In genomic region chr16:85950356-85950755, GRCm38 (mm10) we compare ENCODE assay signal across 28 mouse cellular contexts.
"Had no signal": no experiment of that assay in that cellular context is flagged by ENCODE, and none has a peak within 500 bp of the region (broad histone marks: within the 10 kb centered on the region; RNA-seq: fewer than 3 reads in every experiment).

No protein-coding gene starts in this region.

- DNase-seq: gastrocnemius, postnatal 14 days; gastrocnemius, postnatal 36 days; heart, adult 11 months; heart, adult 2 months; heart, postnatal 14 days; heart, postnatal 36 days; kidney, adult 18-20 months; kidney, adult 8-10 months; kidney, postnatal 10 days; kidney, postnatal 25 days; kidney, postnatal 4 days; layer of hippocampus, postnatal 36 days; liver; liver, embryonic 13.5 days had no signal

- H3K4me2 ChIP-seq: heart, embryonic 11.5 days; heart, embryonic 13.5 days; heart, embryonic 15.5 days; hindbrain, embryonic 12.5 days; hindbrain, embryonic 14.5 days; intestine, embryonic 15.5 days; limb, embryonic 12.5 days; liver, embryonic 11.5 days; liver, embryonic 13.5 days; liver, embryonic 15.5 days had no signal

- H3K4me1 ChIP-seq: heart, embryonic 13.5 days; heart, embryonic 15.5 days; hindbrain, embryonic 12.5 days; intestine, embryonic 15.5 days; limb, embryonic 10.5 days; limb, embryonic 12.5 days; liver, embryonic 13.5 days; liver, embryonic 15.5 days had no signal

- H3K9ac ChIP-seq: heart, embryonic 13.5 days; heart, embryonic 15.5 days; hindbrain, embryonic 12.5 days; hindbrain, embryonic 14.5 days; intestine, embryonic 15.5 days; limb, embryonic 12.5 days; liver, embryonic 13.5 days; liver, embryonic 15.5 days had no signal

- H3K4me3 ChIP-seq: heart, adult 2 months; heart, embryonic 13.5 days; heart, embryonic 15.5 days; hindbrain, embryonic 12.5 days; intestine, embryonic 15.5 days; layer of hippocampus, adult 2 months; limb, embryonic 10.5 days; limb, embryonic 12.5 days; liver, embryonic 13.5 days; liver, embryonic 15.5 days had no signal

- ATAC-seq: hindbrain, embryonic 16.5 days; inflammation-experienced regulatory T-cells, adult 6 months; intestine, embryonic 15.5 days; intestine, postnatal 0 days had no signal

- H3K27ac ChIP-seq: heart, adult 2 months; heart, embryonic 13.5 days; heart, embryonic 15.5 days; hindbrain, embryonic 12.5 days; hindbrain, embryonic 14.5 days; intestine, embryonic 15.5 days; layer of hippocampus, adult 2 months; limb, embryonic 10.5 days; limb, embryonic 12.5 days; liver, embryonic 13.5 days; liver, embryonic 15.5 days had no signal

- H3K36me3 ChIP-seq: heart, embryonic 13.5 days; heart, embryonic 15.5 days; hindbrain, embryonic 12.5 days; intestine, embryonic 15.5 days; limb, embryonic 10.5 days; limb, embryonic 12.5 days; liver, embryonic 13.5 days; liver, embryonic 15.5 days had no signal

- H3K27me3 ChIP-seq: heart, embryonic 13.5 days; heart, embryonic 15.5 days; hindbrain, embryonic 12.5 days; intestine, embryonic 15.5 days; limb, embryonic 12.5 days; liver, embryonic 13.5 days; liver, embryonic 15.5 days had no signal

- H3K9me3 ChIP-seq: heart, embryonic 13.5 days; heart, embryonic 15.5 days; hindbrain, embryonic 12.5 days; intestine, embryonic 15.5 days; limb, embryonic 10.5 days; limb, embryonic 12.5 days; liver, embryonic 13.5 days; liver, embryonic 15.5 days had no signal
